Mouse (Mus musculus) kidney, embryonic 15.5 days (tissue): ENCODE data around the gene Gm21972. TPM values are rescaled to one million over a fixed set of nuclear protein-coding genes. Genes with fewer than 3 reads are reported as not detected.

Experiments used
- ATAC-seq: fragments of 200-750 bp; cut with Nextera tagmentation; replicated peaks from 2 replicates; pipeline ENCODE4 v1.8.0; 2017; ENCODE audit warnings: moderate TSS enrichment; ENCODE audit not compliant: low FRiP score
- H3K27ac ChIP-seq: fragments of 300-500 bp; sonication (generic); 2 replicates; pipeline ENCODE4 v1.5.1; 2015; ENCODE audit warnings: mild to moderate bottlenecking, inconsistent platforms
- H3K27me3 ChIP-seq: fragments of 300-500 bp; sonication (generic); 2 replicates; pipeline ENCODE4 v1.6.1; 2015; ENCODE audit warnings: inconsistent platforms
- H3K36me3 ChIP-seq: fragments of 300-500 bp; sonication (generic); 2 replicates; pipeline ENCODE4 v1.6.1; 2015; ENCODE audit warnings: inconsistent platforms
- H3K4me1 ChIP-seq: fragments of 300-500 bp; sonication (generic); 2 replicates; pipeline ENCODE4 v1.6.1; 2015; ENCODE audit warnings: inconsistent platforms
- H3K4me2 ChIP-seq: fragments of 300-500 bp; sonication (generic); 2 replicates; pipeline ENCODE4 v1.6.1; 2015; ENCODE audit warnings: moderate library complexity, mild to moderate bottlenecking, inconsistent platforms
- H3K4me3 ChIP-seq: fragments of 300-500 bp; sonication (generic); replicated peaks from 2 replicates; pipeline ENCODE4 v1.5.1; 2015; ENCODE audit warnings: mild to moderate bottlenecking, inconsistent platforms
- H3K9ac ChIP-seq: fragments of 300-500 bp; sonication (generic); 2 replicates; pipeline ENCODE4 v1.6.1; 2015; ENCODE audit warnings: mild to moderate bottlenecking, inconsistent platforms
- H3K9me3 ChIP-seq: fragments of 300-500 bp; sonication (generic); replicated peaks from 2 replicates; pipeline ENCODE4 v1.6.1; 2016; ENCODE audit warnings: inconsistent platforms
- WGBS: fragments of 180-500 bp; shearing (Covaris S2); methylation state at CpG from one replicate; pipeline ENCODE4 v1.1.7; 2015; ENCODE audit warnings: mixed read lengths; 5-methylcytosine and 5-hydroxymethylcytosine counted together
- polyA plus RNA-seq: library from polyadenylated mRNA; unstranded; fragments of >200 nt; fragmentation: Nextera tagmentation; extraction: Ambion mirVana; gene quantifications from 2 replicates; pipeline ENCODE4 v1.2.1, GENCODE M21; 2015

The Gm21972 gene
- polyA plus RNA-seq, 1 experiment from 2014 or later: not detected

DNA sequence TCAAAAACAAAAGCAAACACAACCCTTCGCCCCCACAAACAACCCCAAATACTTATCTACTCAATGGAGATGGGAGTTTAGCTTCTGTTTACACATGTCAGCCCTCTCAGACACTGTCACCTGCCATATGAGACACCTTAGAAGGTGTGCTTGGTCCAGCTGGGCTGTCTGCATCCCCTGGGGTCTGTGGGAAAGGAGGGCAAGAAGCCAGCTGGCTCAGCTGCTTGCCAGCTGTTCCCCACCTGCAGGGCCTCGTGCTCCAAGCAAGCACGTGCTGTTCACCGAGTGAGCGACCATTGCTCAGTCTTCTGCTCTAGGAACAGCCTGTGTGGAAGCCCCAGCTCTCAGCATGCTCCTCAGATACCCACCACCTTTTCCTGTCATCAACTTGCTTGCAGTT lies 65.6 kb downstream of the Gm21972 start:
- no peaks in the 10 kb centered on the region for H3K9me3 ChIP-seq
- no peak overlapping the region for H3K4me3 ChIP-seq
- no peak overlapping the region for H3K9ac ChIP-seq
- WGBS: 82% methylated on average over 5 of the region's 5 CpGs
- no peaks in the 10 kb centered on the region for H3K4me1 ChIP-seq
- no peaks in the 10 kb centered on the region for H3K27me3 ChIP-seq
- H3K4me2 ChIP-seq: no peak overlapping the region
- H3K27ac ChIP-seq: no peak overlapping the region
- ATAC-seq: no peak
- H3K36me3 ChIP-seq: peaks cover 83% of the 10 kb centered on the region

DNA sequence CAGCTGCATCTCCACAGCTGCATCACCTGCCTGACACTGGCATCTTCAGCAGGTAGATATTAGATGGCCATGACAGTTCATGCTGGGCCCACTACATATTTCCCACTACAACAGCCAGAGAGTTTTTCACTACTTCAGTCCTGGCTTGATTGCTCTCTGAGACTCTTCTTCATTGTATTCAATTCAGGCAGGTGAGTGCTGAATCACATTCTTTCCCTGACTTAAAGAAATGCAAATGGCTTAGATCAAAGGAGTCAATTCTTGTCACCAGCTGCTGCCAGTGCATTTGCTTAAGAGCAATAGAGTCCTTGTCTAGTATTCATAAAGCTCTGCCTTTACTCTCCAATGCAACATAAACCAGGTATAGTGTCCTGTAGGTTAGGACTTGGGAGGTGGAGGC lies 67.9 kb downstream of the Gm21972 start:
- Histone ChIP-seq H3K27me3 (no peaks in the 10 kb centered on the region), H3K27ac (no peak overlapping the region), H3K9me3 (no peaks in the 10 kb centered on the region), H3K4me1 (no peaks in the 10 kb centered on the region), H3K36me3 (peaks cover 84% of the 10 kb centered on the region), H3K9ac (no peak overlapping the region), H3K4me2 (no peak overlapping the region), H3K4me3 (no peak overlapping the region)
- no peak for ATAC-seq

DNA sequence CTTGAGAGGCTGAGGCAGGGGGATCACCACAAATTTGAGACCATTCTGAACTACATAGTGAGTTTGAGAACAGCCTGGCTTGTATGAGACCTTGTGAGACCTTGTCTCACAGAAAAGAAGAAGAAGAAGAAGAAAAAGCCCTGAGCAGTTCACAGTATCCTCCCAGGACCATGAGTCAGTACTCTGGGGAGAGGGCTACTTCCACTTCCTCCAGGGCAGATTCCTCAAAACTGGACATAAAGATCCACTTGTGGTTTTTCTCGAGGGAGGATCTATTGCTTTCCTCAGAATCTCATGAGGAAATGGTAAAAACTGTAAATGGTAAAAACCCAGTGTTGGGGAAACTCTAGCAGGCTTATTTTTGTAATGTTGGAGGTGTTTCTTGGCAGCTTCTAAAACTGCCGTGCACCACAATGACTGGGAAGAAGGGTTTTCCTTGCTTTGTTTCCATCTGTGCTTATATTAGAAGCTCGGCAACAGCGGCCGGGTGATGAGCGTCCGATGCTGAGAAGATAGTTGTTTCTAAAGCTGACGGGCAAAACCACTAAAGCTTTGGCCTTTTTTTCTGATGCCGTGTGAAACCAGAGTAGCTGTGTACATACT lies 69.3 kb downstream of the Gm21972 start:
- no peak overlapping the region for H3K4me2 ChIP-seq
- H3K27ac ChIP-seq: no peak overlapping the region
- 89% methylated on average over 9 of the region's 9 CpGs for WGBS
- H3K4me3 ChIP-seq: no peak overlapping the region
- peaks cover 84% of the 10 kb centered on the region for H3K36me3 ChIP-seq
- no peaks in the 10 kb centered on the region for H3K9me3 ChIP-seq
- H3K27me3 ChIP-seq: no peaks in the 10 kb centered on the region
- H3K9ac ChIP-seq: no peak overlapping the region
- no peaks in the 10 kb centered on the region for H3K4me1 ChIP-seq
- ATAC-seq: no peak

DNA sequence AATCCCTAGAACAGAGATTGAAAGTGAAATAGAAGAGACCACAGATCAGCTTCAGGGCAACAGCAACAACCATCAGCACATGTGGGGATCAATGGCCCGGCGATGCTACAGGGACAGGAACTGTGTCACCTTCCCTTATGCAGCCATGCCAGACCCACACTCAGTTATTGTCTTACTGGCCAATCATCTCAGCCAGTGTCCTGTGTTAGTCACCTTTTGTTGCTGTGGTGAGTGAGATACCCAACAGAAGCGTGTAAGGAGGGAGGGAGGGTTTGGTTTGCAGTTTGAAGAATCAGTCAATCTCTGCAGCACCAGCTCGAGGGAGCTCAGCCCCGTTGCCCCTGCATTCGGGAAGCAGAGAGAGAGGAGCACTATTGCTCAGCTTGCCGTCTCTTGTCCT lies 77.2 kb downstream of the Gm21972 start:
- H3K27ac ChIP-seq: no peak overlapping the region
- peaks cover 74% of the 10 kb centered on the region for H3K36me3 ChIP-seq
- ATAC-seq: no peak
- H3K9ac ChIP-seq: no peak overlapping the region
- H3K4me3 ChIP-seq: no peak overlapping the region
- H3K4me1 ChIP-seq: no peaks in the 10 kb centered on the region
- no peaks in the 10 kb centered on the region for H3K27me3 ChIP-seq
- no peaks in the 10 kb centered on the region for H3K9me3 ChIP-seq
- 86% methylated on average over 7 of the region's 7 CpGs for WGBS
- H3K4me2 ChIP-seq: no peak overlapping the region

- Histone ChIP-seq H3K36me3 (peaks cover 69% of the 10 kb centered on the region), H3K9me3 (no peaks in the 10 kb centered on the region), H3K27me3 (no peaks in the 10 kb centered on the region), H3K4me2 (no peak overlapping the region), H3K27ac (no peak overlapping the region), H3K9ac (no peak overlapping the region), H3K4me3 (no peak overlapping the region), H3K4me1 (no peaks in the 10 kb centered on the region)
- 94% methylated on average over 1 of the region's 1 CpGs for WGBS
- no peak for ATAC-seq
Measured at GRCm38 (mm10) chr1:86211498-86211897, 78.1 kb downstream of the Gm21972 start.

Other genes starting within 250 kb of the Gm21972 start
- gene Itm2c, start 239.4 kb upstream of the Gm21972 start, polyA plus RNA-seq: 220 and 231 TPM in 2 replicates
- 1.5 and 1.8 TPM in 2 replicates for gene 4933407L21Rik, start 205.2 kb upstream of the Gm21972 start, polyA plus RNA-seq
- gene Gpr55, start 172.6 kb upstream of the Gm21972 start, polyA plus RNA-seq: 0.04 TPM in 1 of 2 replicates, not detected in the other
- gene Spata3, start 116.8 kb upstream of the Gm21972 start, polyA plus RNA-seq: not detected in 2 replicates
- 1.1 and 1.2 TPM in 2 replicates for gene 2810459M11Rik, start 87.8 kb upstream of the Gm21972 start, polyA plus RNA-seq
- gene Psmd1, start 69.2 kb upstream of the Gm21972 start, polyA plus RNA-seq: 181 and 182 TPM in 2 replicates
- gene Htr2b, start 21.7 kb upstream of the Gm21972 start, polyA plus RNA-seq: 1.1 and 1.3 TPM in 2 replicates
- gene Armc9, start 21.1 kb downstream of the Gm21972 start, polyA plus RNA-seq: 25.3 and 29.9 TPM in 2 replicates
- 7.5 and 7.8 TPM in 2 replicates for gene B3gnt7, start 169.2 kb downstream of the Gm21972 start, polyA plus RNA-seq
- 500 and 531 TPM in 2 replicates for gene Ncl, start 225.8 kb downstream of the Gm21972 start, polyA plus RNA-seq